ENCODE assay signal across 33 mouse cellular contexts in the genomic region with DNA sequence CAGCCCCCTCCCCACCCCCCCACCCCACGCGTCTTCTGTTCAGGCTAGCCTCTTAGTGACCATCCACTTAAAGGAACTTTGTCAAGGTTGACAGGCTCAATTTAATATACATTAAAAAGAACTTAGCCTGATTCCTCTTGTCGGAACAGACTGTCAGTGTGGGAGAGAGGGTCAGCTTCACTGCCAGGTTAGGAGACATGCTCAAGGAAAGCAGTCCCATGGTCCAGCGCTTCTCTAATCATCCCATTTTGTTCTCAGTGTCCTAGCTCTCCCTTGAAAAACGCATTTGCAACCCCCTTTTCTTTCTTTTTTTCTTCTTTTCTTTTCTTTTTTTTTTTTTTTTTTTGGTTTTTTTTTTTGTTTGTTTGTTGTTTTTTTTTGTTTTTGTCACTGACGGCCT.
"Had no signal": no experiment of that assay in that cellular context is flagged by ENCODE, and none has a peak within 500 bp of the region (broad histone marks: within the 10 kb centered on the region; RNA-seq: fewer than 3 reads in every experiment).

No protein-coding gene starts in this region.

- DNase-seq: left cerebral cortex, postnatal 4 days; liver; liver, embryonic 13.5 days; liver, postnatal 0 days; lung, adult 18-20 months; lung, adult 2 months; lung, embryonic 14.5 days; lung, postnatal 10 days; lung, postnatal 14 days; lung, postnatal 36 days; lung, postnatal 4 days; midbrain, embryonic 14.5 days had no signal

- H3K4me2 ChIP-seq: limb, embryonic 12.5 days; limb, embryonic 13.5 days; limb, embryonic 15.5 days; liver, embryonic 11.5 days; liver, embryonic 12.5 days; liver, embryonic 13.5 days; liver, embryonic 15.5 days; lung, embryonic 14.5 days; lung, embryonic 15.5 days; midbrain, embryonic 11.5 days; midbrain, embryonic 12.5 days; midbrain, embryonic 13.5 days; midbrain, embryonic 15.5 days; neural tube, embryonic 12.5 days; neural tube, embryonic 13.5 days had no signal

- ATAC-seq: liver, embryonic 12.5 days; liver, postnatal 0 days; lung, postnatal 0 days; midbrain, embryonic 13.5 days; midbrain, embryonic 15.5 days; midbrain, embryonic 16.5 days had no signal

- H3K36me3 ChIP-seq: limb, embryonic 10.5 days; limb, embryonic 12.5 days; limb, embryonic 13.5 days; limb, embryonic 15.5 days; liver, embryonic 12.5 days; liver, embryonic 13.5 days; liver, embryonic 15.5 days; lung, embryonic 15.5 days; midbrain, embryonic 10.5 days; midbrain, embryonic 12.5 days; midbrain, embryonic 15.5 days; neural tube, embryonic 12.5 days; neural tube, embryonic 13.5 days had no signal

- H3K27me3 ChIP-seq: limb, embryonic 12.5 days; limb, embryonic 13.5 days; limb, embryonic 15.5 days; liver, embryonic 12.5 days; liver, embryonic 13.5 days; liver, embryonic 15.5 days; lung, embryonic 15.5 days; megakaryocyte, embryonic 14.5 days; midbrain, embryonic 12.5 days; midbrain, embryonic 13.5 days; midbrain, embryonic 15.5 days; neural tube, embryonic 12.5 days; neural tube, embryonic 13.5 days had no signal

- H3K9ac ChIP-seq: limb, embryonic 12.5 days; limb, embryonic 13.5 days; limb, embryonic 15.5 days; liver, embryonic 12.5 days; liver, embryonic 13.5 days; liver, embryonic 14.5 days; liver, embryonic 15.5 days; liver, postnatal 0 days; lung, embryonic 14.5 days; lung, embryonic 15.5 days; midbrain, embryonic 12.5 days; midbrain, embryonic 13.5 days; midbrain, embryonic 15.5 days; neural tube, embryonic 12.5 days; neural tube, embryonic 13.5 days had no signal

- H3K4me3 ChIP-seq: limb, embryonic 10.5 days; limb, embryonic 12.5 days; limb, embryonic 13.5 days; limb, embryonic 15.5 days; liver, embryonic 12.5 days; liver, embryonic 13.5 days; liver, embryonic 15.5 days; lung, embryonic 15.5 days; megakaryocyte, embryonic 14.5 days; midbrain, embryonic 10.5 days; midbrain, embryonic 12.5 days; midbrain, embryonic 13.5 days; midbrain, embryonic 15.5 days; myocyte; neural tube, embryonic 12.5 days; neural tube, embryonic 13.5 days had no signal

- H3K27ac ChIP-seq: limb, embryonic 10.5 days; limb, embryonic 12.5 days; limb, embryonic 13.5 days; limb, embryonic 15.5 days; liver, embryonic 12.5 days; liver, embryonic 13.5 days; liver, embryonic 14.5 days; liver, embryonic 15.5 days; lung, embryonic 15.5 days; macrophage; midbrain, embryonic 10.5 days; midbrain, embryonic 12.5 days; midbrain, embryonic 13.5 days; midbrain, embryonic 15.5 days; neural tube, embryonic 12.5 days; neural tube, embryonic 13.5 days had no signal

- H3K9me3 ChIP-seq: limb, embryonic 10.5 days; limb, embryonic 15.5 days; liver, embryonic 13.5 days; liver, embryonic 15.5 days; lung, embryonic 15.5 days; midbrain, embryonic 12.5 days; midbrain, embryonic 13.5 days; midbrain, embryonic 15.5 days; neural tube, embryonic 13.5 days had no signal

- H3K4me1 ChIP-seq: limb, embryonic 10.5 days; limb, embryonic 12.5 days; limb, embryonic 13.5 days; limb, embryonic 15.5 days; liver, embryonic 12.5 days; liver, embryonic 13.5 days; liver, embryonic 15.5 days; lung, embryonic 15.5 days; megakaryocyte, embryonic 14.5 days; midbrain, embryonic 12.5 days; midbrain, embryonic 13.5 days; midbrain, embryonic 15.5 days; neural tube, embryonic 12.5 days; neural tube, embryonic 13.5 days had no signal
